Mouse (Mus musculus) layer of hippocampus, adult 2 months (tissue): ENCODE results near the gene Aimp2. TPM values are rescaled to one million over a fixed set of nuclear protein-coding genes. Genes with fewer than 3 reads are reported as not detected.

ENCODE experiments used
- DNase-seq, 2 experiments: peaks; one replicate each; pipeline ENCODE4 v3.0.0; 2022; ENCODE audit warnings: low spot score in 2 of 2
- H3K27ac ChIP-seq: fragments of 200-600 bp; 2 replicates; pipeline ENCODE4 v1.8.1; 2022
- H3K4me3 ChIP-seq: fragments of 200-600 bp; 2 replicates; pipeline ENCODE4 v1.8.1; 2022; ENCODE audit warnings: mild to moderate bottlenecking
- CTCF ChIP-seq: fragments of 200-600 bp; conservative IDR thresholded peaks from 2 replicates; pipeline ENCODE4 v1.8.1; 2022; ENCODE audit warnings: antibody characterized with exemption, mild to moderate bottlenecking, moderate library complexity
- total RNA-seq, 2 experiments: library from RNA; stranded (reverse); gene quantifications; 2 replicates each; pipeline ENCODE4 v1.2.3; 2021

Aimp2 gene
- total RNA-seq, 2 experiments from 2014 or later: 28.8 to 30.0 TPM

GRCm38 (mm10) chr5:143892255-143892886 is 17.3 kb downstream of the Aimp2 start:
- Histone ChIP-seq H3K4me3 (no peak overlapping the region), H3K27ac (peak overlapping the region; percentile 28; the same call in 1 of the 2 replicates)
- peak in 1 of 2 experiments; percentile 34 for DNase-seq
- TF ChIP-seq CTCF: peak; percentile 71

DNA sequence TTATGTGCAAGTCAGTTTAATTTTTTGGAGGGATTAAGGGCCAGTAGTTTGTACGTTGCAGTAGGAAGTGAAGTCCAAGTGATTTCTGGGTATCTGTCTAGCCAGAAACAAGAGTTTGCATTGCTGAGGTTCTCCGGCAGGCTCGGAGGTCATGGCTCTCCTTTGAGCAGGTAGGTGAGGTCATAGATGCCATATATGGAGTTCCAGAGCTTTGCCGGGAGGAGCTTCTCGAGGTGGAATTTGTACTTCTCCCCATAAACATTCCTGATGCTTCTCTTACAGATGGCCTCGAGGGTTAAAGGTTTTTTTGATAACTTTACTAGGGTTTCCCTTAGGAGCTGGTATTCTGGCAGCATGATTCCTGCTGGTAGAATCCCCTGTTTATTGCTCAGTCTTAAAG is 18.9 kb downstream of the Aimp2 start:
- no peak for TF ChIP-seq CTCF
- no peak overlapping the region for H3K4me3 ChIP-seq
- DNase-seq: no peak
- no peak overlapping the region for H3K27ac ChIP-seq

- Histone ChIP-seq H3K4me3 (no peak overlapping the region), H3K27ac (no peak overlapping the region)
- TF ChIP-seq CTCF: no peak
- no peak for DNase-seq
These were observed 24.4 kb downstream of the Aimp2 start for GRCm38 (mm10) chr5:143885274-143885673.

DNA sequence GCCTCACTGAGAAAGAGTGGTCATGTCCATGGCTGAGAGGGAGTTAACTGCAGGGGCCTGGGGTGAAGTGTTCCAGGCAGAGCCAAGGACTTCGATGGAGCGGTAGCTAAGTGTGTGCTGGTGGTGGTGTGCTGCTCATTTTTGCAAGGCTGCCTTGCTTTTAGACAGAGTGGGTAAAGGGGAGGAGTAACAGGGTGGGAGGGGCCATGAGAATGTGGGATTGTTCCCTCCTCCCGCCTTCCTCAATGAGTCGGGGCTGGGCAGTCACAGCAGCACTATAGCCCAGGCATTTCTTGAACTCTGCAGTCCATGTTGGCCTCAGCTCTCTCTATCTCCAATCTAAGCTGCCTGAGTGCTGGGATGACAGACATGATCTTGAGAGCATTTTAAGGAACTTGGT is 35.1 kb downstream of the Aimp2 start:
- TF ChIP-seq CTCF: no peak
- no peak overlapping the region for H3K4me3 ChIP-seq
- DNase-seq: no peak
- no peak overlapping the region for H3K27ac ChIP-seq

DNA sequence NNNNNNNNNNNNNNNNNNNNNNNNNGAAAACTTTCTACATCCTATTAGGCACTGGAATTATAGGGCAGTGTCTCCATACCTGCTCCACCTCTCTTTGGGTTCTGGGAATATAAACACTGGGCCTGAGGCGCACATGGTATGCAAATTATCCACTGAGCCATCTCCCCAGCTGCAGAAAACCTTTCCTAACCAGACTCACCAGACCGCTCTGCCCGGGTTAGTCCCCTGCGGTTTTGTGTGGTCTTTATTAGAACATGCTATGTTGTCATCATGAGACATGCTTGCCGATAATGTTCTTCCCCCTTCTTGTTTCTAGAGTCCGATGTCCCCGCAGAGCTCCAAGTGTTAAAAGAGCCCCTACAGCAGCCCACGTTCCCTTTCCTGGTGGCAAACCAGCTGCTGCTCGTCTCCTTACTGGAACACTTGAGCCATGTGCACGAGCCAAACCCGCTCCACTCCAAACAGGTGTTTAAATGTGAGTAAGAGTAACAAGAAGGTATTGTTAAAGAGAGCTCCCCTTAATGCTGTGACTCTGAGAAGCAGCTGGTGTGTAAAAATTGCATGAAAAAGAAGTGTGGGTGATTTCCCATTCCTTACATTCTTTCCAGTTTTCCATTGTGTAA is 38.0 kb downstream of the Aimp2 start:
- no peak for DNase-seq
- no peak for TF ChIP-seq CTCF
- no peak overlapping the region for H3K27ac ChIP-seq
- H3K4me3 ChIP-seq: no peak overlapping the region

Other genes with a start within 250 kb of the Aimp2 start
- gene Usp42, start 177.6 kb downstream of the Aimp2 start, total RNA-seq: 10 to 100 TPM; 20.2 to 20.8 TPM
- 10 to 100 TPM; 41.6 to 42.2 TPM for gene Eif2ak1, start 92.1 kb downstream of the Aimp2 start, total RNA-seq
- under 1 TPM in 1 of 2 experiments, not detected in 1; 0.41 TPM for gene Ankrd61, start 12.2 kb downstream of the Aimp2 start, total RNA-seq
- gene Pms2, start 117 bp upstream of the Aimp2 start, total RNA-seq: 10 to 100 TPM; 21.1 to 22.2 TPM
- gene Gm42421, start 18.3 kb upstream of the Aimp2 start, total RNA-seq: 1 to 10 TPM in 1 of 2 experiments, under 1 TPM in 1; 0.54 to 2.2 TPM
- 1 to 10 TPM; 3.6 to 5.2 TPM for gene Rsph10b, start 23.2 kb upstream of the Aimp2 start, total RNA-seq
- gene Ccz1, start 105.0 kb upstream of the Aimp2 start, total RNA-seq: 10 to 100 TPM; 37.1 to 41.2 TPM
- not detected for gene Ocm, start 116.8 kb upstream of the Aimp2 start, total RNA-seq
- 10 to 100 TPM; 87.7 to 91.1 TPM for gene Lmtk2, start 190.6 kb upstream of the Aimp2 start, total RNA-seq